Mouse (Mus musculus) large intestine, adult 2 months (tissue): ENCODE data around the gene Sash1. TPM values are rescaled to one million over a fixed set of nuclear protein-coding genes. Genes with fewer than 3 reads are reported as not detected.

Source experiments
- DNase-seq: peaks from one replicate; pipeline ENCODE4 v3.0.0-alpha.2; 2012; ENCODE audit warnings: low read depth, low spot score
- WGBS: fragments of 180-500 bp; shearing (Covaris S2); methylation state at CpG from one replicate; pipeline ENCODE4 v1.1.7; 2018; 5-methylcytosine and 5-hydroxymethylcytosine counted together
- polyA plus RNA-seq: library from polyadenylated mRNA; depleted of rRNA; stranded (reverse); fragments of >200 nt; gene quantifications from 2 replicates; pipeline ENCODE4 v1.2.3, GENCODE M21; 2012

Sash1 gene
- polyA plus RNA-seq, 1 experiment, result 5.1 TPM

DNA sequence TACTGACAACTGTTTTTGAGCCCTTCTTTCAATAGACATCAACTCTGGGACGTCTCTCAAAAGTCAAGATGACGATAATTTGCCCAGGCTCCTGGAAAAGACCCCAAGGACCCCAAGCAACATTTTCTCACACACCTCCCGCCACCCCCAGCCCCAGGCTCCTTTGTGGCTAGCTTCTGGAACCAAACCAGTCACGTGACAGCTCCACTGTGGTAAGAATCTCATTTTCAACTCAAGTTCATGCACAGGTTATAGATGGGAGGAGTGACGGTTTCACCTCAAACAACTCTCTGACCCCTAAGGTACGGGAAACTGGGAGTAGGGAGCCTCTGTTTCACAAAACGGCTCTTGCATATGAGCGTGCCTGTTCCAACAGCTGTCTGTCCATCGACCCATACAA, 25.2 kb downstream of the Sash1 start:
- WGBS, result 85% methylated on average over 9 of the region's 9 CpGs
- DNase-seq, result no peak

DNA sequence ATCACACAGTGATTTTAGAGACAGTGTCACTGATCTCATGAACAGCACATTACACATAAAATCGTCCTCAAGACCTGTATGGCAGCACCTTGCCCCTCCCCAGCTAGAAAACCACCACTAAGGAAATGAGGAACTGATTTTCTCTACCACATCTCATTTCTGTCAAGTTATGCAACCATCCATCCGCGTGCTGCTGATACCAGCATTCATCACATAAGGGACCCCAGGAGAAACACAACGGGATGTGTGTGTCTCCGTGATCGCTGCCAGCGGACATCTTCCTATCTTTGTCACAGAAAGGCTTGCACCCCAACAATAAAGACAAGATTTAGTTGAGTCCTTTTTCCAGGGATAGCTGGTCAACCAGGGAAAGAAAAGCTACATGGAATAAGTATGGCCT, 27.2 kb downstream of the Sash1 start:
- 86% methylated on average over 7 of the region's 7 CpGs for WGBS

DNA sequence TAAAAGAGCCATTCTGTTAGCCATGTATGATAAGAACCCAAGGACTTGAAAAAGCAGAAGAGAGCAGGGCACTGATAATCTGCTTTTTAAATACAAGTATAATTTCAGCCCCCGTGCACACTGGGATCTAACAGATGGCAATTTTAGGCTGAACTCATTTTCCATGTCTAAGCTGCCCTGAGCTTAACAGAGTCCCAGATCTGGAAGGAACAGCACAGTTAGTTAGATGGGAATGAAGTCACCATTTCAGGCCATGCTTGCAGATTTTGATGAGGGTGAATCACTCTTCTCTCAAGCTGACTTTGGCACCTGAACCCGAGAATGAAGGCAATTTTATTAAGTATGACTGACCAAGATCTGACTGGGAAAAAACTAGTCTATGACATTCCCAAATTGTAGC, 28.9 kb downstream of the Sash1 start:
- DNase-seq, result no peak
- WGBS, result 57% methylated on average over 2 of the region's 2 CpGs

More for the DNA sequence above, 27.2 kb downstream of the Sash1 start:
- no peak for DNase-seq

DNA sequence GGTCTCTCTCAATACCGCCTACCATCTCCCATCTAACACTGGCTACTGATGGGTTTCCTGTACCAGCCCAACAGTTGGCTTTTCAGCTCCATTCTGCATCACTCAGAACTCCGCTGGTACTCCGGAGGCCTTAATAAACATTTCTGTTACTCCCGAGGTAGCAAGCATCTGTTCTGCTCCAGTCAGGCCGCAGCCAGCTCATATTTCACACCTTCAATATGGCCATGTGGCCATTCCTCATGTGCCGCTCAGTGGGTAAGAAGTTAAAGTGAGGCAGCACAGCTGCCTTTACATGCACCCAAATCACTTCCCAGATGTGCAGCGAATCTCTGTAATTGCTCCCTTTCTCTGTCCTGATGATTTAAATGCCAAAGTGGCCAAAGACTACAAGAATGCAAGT, 32.5 kb downstream of the Sash1 start:
- no peak for DNase-seq
- 84% methylated on average over 7 of the region's 7 CpGs for WGBS

DNA sequence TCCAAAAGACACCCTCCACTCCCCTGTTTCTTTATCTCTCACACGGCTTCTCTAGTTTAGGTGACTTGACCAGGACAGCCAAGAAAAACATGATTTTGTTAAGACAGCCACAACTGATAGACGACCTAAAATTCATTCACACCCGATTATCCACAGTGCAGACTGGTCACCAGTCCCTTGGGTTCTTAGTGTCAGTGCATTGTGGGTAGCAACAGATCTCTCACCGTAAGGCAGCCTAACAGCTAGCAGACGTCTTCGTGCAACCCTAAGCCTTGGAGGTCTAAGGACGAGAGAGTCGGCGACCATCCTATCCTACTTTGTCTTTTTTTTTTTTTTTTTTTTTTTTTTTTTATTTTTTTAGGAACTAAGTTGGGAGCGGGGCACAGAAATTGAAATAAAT, 34.2 kb downstream of the Sash1 start:
- no peak for DNase-seq
- WGBS, result 96% methylated on average over 10 of the region's 10 CpGs

DNA sequence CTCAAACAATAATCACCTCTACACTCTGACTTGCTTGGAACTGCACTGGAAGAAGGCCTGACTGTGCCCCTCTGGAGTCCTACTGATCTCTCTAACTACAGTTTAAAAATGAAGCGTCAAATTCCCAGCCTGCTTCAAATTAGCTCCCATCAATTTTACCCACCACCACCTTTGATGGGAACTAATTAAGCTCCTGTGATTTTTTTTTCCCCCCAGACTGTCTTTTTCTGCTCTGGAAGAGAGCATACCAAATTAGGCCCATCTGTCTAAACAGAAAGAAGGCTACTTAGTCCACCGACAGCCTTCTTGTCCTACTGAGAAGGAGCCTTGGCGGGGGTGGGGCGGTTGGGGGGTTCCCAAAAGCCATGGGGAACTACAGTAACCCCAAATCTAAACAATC, 37.9 kb downstream of the Sash1 start:
- WGBS, result 92% methylated on average over 4 of the region's 4 CpGs
- DNase-seq, result no peak

DNA sequence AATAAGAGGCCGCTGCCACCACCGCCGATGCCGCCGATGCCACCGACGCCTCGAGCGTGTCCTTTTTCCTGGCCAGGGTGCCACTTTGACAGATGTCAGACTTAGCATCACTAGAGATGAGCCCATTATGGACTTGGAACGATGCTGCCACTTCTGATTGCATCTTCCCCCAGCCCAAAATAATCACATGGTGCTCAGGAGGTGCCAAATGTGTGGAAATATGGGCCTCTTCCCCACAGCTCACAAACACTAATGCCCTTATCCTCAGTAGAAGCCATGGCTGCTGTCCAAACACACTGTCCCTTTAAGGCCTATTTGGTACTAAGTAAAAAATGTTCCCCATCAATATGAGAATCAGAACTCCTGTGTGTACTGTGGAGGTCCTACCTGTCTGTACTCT, 39.6 kb downstream of the Sash1 start:
- WGBS, result 97% methylated on average over 10 of the region's 10 CpGs
- DNase-seq, result no peak

DNA sequence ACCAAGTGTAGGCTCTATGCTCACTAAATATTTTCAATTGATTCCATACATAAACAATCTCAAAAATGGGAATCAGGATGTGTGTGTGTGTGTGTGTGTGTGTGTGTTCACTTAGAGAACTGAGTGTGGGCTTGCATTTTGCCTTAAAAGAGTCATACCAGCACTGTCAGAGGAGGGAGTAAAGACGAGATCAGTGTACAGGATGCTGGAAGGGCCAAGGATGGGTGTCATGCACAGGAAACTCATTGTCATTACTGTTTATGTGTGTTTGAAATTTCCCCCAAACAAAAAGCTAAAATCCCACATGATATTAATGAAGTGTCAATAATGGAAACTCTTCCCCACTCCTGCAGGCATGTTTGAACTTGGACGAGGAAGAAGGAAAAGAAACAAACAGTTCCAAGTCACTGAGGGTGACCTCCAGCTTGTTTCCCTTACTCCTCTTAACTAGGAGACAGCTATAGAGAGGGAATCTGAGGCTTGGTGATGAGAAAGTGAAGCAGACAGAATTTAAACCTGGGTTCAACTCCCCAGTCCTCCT, 40.6 kb downstream of the Sash1 start:
- 56% methylated on average over 2 of the region's 2 CpGs for WGBS
- DNase-seq, result no peak

DNA sequence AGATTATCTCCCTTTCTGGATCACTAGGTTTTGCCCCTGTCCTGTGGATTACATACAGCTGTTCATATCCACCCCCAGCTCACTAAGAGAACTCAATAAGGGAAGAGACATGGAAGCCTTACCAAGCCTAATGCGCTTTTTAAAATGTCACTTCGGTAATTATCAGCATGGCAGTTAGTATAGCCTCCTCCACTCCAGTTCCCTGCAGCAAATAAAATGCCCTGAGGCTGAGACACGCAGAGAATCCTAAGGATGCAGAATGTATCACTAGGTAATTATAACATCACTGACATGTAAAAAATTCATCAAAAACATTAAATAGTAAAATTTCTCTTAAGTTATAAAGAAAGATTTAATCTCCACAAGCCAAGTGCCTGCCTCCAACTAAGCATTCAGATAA, 45.9 kb downstream of the Sash1 start:
- 93% methylated on average over 3 of the region's 3 CpGs for WGBS
- no peak for DNase-seq

DNA sequence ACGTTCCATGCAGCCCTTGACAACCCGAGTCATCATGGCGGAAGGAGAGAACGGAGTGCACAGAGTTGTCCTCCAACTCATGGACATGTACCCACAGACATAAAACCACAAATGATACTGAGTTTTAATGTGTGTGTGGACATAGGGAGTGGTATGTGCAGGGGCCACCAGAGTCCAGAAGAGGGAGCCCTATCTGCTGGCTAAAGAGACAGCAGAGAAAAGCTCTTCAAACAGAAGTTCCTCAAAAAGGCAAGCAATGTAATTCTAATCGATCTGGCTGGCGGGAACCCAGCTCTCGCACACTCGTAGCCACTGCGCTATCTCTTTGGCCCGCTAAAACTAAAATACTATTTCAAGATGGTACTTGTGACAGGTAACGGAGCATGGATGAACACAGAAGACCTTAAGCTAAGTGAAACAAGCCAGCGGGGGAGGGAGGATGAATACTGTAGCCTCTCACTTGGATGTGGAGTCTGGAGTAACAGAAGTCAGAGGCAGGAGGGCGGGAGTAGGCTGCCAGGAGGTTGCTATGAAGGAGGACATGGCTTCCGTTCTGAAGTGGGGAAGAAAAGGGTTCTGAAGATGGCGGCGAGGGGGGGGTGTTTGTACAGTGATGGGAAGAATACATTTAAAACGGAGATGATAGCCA, 51.9 kb downstream of the Sash1 start:
- 87% methylated on average over 17 of the region's 17 CpGs for WGBS
- no peak for DNase-seq

DNA sequence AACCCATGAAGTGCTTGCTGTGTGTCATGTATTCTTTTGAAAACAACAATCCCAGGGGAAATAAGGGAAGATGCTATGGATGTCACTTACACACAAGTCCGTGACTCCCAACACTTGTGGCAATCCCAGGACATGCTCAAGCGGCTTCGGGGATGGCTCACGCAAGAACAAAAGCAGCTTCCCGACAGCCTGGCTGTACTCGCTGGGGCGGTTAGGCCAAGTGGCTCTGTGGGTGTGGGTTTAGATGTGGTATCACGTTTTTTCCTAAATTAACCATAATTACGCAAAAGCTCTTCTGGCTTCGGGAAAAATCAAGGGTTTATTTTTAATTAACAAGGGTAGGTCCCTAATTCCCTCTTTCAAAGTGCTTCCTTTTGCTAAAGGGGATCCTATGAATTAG, 59.6 kb downstream of the Sash1 start:
- WGBS, result 91% methylated on average over 10 of the region's 10 CpGs
- no peak for DNase-seq

DNA sequence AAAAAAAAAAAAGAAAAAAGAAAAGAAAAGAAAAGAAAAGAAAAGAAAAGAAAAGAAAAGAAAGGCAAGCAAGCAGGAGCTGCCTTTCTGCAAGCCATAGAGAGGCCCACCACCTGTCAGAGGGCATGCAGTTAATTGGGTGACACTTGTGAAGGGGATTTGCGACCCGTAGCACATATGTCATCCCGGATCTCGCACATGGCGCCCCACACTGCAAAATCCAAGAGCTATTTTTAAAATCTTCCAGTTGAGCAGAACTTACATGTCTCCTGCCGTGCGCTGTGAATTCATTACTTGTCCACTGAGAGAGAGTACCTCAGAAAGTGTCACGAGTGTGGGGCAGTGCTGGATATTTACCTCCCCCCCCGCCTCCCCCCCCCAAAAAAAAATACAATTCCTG, 60.0 kb downstream of the Sash1 start:
- DNase-seq, result no peak
- WGBS, result 90% methylated on average over 9 of the region's 9 CpGs

DNA sequence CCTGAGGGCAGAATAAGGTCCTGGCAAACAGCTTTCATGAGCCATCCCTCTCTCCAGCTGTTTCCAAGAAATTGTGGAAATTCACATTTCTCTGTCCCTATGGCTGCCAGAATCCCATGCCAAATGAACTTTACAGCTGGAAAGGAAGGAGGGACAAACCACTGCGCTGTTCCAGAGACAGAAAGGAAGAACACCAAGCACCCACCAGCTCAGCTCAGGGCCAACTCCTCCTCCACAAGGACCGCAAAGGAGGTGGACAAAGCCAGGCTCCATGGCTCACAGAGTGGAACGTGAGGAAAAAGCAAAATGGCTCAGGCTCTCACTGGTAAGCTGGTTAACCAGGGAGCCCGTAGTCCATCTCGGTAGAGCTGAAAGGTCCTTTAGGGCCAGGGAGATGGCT, 67.8 kb downstream of the Sash1 start:
- 84% methylated on average over 5 of the region's 5 CpGs for WGBS
- no peak for DNase-seq

DNA sequence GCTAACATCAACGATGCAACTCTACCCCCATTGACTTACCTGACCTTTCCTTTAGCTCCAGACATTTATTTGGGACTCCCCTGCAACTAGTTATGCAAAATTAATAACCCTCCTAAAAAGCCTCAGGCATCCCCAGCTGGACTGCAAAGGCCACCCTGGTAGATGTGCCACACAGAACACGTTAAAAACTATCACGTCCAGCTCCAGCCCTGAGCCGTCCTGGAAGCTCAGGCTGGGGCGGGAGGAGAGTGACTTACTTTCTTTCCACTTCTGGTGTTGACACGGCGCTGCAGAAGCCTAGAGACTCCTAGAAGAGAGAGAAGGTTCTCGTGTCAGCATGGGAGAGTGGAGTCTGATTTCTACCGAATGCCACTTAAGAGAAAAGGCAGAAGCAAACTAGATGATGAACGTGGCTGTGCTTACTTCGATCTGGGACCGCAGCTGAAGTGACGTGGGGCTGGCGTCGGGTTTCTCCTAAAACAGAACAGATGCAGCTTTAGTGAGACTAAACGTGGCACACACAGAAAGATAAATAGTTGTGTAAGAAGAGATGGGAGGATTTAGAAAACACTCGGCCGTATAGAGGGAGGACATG, 71.8 kb downstream of the Sash1 start:
- WGBS, result 66% methylated on average over 18 of the region's 18 CpGs
- no peak for DNase-seq

DNA sequence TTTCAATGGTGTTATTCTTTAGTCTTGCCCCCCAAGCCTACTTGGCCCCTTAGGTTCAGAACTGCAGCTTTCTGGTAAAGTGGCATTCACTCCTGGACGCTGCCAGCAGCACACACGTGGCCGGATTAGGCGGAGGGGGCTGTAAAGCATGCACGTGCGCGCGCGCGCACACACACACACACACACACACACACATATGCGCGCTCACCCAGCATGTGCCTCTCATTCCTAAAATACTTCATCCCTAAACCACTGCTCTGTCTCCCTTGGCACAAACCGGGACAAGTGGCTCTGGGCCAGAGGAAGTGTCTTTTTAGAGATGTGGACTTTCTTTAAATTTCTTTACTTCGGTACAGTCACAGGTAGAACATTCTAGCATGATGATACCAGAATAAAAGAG, 72.6 kb downstream of the Sash1 start:
- 82% methylated on average over 14 of the region's 14 CpGs for WGBS
- no peak for DNase-seq

DNA sequence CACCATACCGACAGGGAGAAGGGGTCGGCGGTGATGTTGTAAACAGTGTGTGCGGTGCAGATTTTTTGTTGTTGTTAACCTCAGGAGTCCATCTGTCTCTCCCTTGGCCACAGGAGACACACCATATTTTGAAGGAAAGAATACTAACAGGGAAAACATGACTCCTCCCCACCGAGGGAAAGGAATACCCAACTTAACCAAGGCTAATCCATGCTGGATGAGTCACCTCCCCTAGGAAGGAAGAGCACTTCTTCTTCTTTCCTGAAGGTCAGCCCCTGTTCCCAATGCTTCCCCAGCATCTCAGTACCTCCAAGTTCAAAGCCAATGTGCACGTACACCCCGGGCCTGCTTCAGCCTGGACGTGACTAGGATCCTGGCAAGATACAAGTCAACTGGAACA, 73.1 kb downstream of the Sash1 start:
- WGBS, result 78% methylated on average over 8 of the region's 8 CpGs
- DNase-seq, result no peak

DNA sequence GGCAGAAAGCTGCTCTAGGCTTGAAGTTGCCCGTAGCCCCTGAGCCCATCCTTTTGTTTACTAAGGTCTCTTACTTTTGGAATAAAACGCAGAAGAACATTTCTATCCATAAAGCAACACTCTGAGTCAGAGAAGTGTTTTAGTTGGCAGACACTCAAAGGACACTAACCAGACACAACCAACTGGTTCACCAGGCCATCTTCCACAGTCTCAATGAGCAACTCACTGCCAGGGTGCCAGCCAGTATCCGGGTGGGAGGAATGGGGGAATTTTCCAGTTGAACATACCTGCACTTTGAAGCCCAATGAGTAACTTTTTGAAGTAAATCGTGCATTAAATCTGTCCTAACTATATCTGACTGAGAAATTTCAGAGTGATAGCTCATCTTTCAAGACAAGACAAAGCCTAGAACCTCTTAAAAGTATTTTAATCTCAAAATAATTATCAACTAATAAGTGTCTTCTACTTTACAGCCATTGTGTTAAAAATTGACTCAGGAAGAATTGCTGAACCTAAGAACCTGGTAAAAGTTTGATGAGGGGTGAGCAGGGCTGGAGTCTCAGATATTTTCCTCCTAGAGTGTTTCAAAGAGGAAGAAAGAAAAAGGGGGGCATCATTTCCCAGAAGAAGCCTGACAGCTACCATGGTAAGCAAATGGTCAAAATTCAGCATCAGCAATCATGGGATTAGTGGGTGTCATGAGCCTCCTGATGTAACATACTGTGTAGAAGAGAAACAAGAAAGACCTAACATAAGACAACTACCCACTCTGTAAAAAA, 74.4 kb downstream of the Sash1 start:
- DNase-seq, result no peak
- 74% methylated on average over 4 of the region's 4 CpGs for WGBS

DNA sequence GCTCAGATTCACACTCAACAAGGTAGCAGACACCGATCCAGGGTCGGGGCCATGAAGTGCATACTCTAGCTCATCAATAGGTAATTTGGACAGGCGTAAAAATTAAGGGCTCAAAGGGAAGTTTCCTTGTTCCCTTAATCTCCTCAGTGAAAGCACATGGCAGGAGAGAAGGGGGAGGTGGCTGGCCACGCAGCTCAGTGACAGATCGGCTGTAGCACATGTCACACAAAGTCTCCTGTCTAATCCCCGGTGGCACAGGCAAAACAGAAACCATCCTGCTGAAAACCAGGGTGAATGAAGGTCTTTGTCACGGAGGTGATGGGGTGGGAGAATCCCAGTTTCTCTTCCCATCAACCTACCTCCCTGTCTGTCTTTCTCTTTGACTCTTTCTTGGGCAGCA, 75.4 kb downstream of the Sash1 start:
- 95% methylated on average over 7 of the region's 7 CpGs for WGBS
- no peak for DNase-seq

DNA sequence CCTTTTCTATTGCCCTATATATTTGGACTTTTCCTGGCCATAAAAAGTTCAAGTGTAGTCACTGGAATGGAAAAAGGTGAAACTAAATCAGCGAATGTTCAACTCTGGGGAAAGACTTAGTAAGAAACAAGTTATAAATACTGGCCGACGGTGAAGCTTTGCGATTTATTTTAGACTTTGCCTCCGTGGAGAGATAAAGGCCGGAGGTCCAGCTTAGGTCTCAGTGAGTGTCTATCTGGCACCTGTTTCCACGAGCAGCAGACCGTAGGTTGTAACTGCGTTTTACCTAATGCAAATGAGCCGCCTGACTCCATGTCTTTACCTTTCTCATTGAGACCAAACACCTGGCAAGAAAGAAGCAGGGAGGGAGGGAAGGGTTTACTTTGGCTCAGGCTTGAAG, 77.5 kb downstream of the Sash1 start:
- 83% methylated on average over 10 of the region's 10 CpGs for WGBS
- DNase-seq, result no peak

DNA sequence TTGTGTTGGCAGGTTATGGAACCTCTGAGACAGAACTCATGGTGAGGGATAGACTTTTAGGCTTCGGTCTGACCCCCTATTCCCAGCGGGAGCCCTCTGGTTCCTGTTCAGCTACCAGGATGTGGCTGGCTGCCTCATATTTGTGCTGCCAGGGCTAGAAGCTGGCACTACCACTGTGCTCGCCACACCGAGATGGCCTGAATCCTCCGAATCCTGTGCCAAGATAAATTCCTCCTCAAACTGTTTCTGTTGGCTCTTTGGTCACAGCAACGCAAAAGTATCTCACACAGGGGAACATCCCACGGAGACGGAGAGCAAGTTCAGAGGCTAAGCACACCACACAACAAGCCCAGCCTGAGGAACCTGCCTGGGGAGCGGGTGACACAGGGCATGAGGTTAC, 78.3 kb downstream of the Sash1 start:
- 90% methylated on average over 9 of the region's 9 CpGs for WGBS
- no peak for DNase-seq

DNA sequence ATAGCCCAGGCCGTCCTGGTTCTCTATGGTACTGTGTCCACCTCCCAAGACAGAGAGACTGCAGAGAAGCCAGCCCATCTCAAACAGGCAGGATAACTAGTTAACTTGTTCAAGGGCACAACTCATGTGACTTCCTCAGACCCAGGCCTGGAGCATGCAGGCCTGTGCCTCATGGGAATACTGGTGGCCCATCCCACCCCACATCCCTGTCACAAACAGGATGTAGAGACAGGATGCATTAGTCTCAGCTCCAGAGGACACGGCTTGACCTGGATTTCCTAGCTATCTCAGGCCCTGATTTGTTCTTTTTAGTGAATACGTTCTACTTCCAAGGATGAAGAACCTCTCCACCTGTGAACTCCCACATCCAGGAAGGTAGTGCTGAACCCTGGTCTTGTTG, 80.5 kb downstream of the Sash1 start:
- DNase-seq, result no peak
- 94% methylated on average over 3 of the region's 3 CpGs for WGBS
